Mouse (Mus musculus) T-helper 17 cell (primary cell): ENCODE results near the gene Sh3d19.

Source experiments
- in situ Hi-C, 2 experiments: fragments of 300-600 bp; cut with MboI, MseI; formaldehyde crosslinking; loops; 1 replicate in 1 of 2; 2 replicates in 1 of 2; pipeline ENCODE4 v1.15.1; 2025; ENCODE audit warnings: high pct_unique_total_duplicates in 2 of 2

Sh3d19 gene

DNA sequence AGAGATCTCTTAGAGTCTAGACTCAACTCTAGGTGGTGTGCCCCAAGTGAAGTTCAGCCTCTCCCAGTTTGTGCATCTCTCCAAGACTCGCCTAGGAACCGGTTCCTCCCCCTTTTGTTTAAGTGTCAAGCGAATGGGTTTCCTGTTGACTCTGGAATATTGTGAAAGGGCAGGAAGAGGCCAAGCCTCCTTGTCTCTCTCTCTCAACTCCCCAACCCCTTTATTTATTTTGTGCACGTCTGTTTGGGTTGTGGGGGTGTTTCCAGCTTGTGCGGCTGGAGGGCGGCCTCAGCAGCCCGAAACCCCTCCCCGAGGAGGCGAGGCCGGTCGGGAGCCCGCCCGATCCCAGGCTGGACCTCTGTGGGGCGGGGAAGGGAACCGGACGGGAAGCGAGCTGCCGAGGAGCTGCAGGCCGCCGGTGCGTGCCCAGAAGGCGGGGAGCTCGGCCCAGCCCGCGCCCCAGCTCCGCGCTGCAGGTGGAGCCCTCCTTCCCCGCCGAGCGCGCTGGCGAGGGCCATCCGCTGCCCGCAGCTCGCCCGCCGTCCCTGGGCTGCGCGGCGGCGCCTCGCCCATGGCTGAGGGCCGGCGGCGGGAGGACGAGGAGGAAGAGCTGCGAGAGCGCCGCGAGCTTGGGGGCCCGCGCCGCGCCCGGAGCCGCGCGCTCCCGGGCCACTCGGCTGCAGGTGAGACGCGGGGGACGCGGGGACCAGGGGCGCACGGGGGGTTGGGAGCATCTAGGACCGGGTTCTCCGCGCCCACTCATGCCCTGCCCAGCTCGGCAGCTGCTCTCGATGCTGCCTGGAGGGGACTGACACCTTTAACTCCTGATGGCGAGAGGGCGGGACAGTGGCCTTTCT lies at the start of gene Sh3d19:
Gene Sh3d19 (plus strand): TSS at position 368 of the 857 bp plus-strand sequence.
- in situ Hi-C loops, result no loop called here

DNA sequence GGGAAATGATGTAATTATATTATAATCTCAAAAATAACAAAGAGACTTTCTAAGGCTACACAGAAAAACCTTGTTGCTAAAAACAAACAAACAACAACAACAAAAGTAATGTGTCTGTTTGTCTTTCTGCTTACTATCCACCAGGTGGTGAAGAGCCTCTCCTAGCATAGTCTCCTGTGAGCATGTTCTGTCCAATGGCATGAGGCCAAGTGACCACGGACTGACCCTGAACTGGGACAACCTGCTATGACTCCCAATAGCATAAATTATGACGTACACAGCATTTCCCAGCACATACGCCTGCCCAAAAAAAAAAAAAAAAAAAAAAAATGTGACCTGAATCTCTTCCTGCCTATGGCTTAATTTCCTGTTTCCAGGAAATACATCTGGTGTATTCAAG lies 48.6 kb upstream of the Sh3d19 start:
- in situ Hi-C loops, result loop anchor here in 1 of 2 experiments (5.0 to 10.0 kb wide), 2 partner anchors 192 to 215 kb away; no protein-coding TSS in a partner anchor

DNA sequence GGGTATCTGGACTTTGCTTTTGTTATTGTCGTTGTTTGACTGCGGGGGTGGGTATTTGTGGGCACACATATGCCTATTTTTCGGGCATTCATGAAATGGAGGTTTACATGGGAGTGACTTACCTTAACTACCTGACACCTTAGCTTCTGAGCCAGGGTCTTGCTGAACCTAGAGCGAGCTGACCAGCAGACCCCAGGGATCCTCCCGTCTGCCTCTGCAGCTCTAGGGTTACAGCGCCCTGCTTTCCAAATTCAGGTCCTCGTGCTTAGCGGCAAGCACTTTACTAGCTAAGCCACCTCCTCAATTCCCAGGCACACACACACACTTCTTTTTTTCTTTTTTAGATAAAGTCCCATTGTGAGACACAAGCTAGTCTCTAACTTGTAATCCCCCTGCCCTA lies 47.6 kb upstream of the Sh3d19 start:
- in situ Hi-C loops, result loop anchor here in 1 of 2 experiments (5.0 to 10.0 kb wide), 2 partner anchors 191 to 216 kb away; no protein-coding TSS in a partner anchor

DNA sequence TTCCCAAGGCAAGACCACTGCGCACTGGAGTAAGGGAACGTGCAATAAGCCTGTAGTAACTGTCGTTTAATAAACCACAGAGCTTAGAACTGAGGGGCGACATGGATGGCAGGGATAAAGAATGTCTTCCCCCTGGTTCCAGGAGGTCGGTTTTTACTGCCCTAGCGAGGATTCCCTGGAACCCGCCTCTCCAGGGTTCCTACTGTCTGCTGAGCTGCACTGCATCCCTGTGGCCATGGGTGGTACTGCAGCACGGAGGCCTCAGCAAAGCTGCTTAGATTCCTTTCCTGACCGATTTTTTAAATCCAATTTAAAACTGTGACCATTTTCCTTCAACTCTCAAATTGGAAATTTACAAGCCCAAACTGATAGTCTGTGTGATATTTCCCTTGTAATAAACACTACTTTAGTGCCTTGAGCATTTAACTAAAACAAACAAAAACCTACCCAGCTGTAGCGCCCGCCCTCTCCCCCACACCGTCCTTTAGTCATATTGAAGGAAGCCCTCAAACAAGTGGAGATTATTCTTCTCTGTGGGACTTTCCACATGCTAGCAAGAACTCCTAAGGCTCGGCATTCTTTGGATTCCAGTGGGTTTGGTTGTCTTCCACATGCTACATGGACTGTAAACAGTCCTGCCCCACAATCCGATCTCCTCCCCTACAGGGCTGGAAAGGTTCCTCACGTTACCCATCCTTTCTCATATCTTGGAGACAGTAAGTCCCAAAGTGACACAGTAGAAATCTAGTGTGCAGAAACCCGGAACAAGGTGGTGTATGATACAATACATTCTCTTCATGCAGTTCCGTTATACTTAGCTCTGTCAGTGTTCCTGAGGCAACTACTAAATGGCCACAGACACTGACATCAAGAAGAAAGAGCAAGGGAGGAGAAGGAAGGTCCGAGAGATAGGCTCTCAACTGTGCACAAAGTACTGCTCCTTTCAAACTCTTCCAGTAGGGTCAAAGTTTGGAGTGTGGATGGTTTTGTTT lies 46.7 kb upstream of the Sh3d19 start:
- in situ Hi-C loops, result loop anchor here in 1 of 2 experiments (5.0 to 10.0 kb wide), 2 partner anchors 191 to 217 kb away; no protein-coding TSS in a partner anchor

DNA sequence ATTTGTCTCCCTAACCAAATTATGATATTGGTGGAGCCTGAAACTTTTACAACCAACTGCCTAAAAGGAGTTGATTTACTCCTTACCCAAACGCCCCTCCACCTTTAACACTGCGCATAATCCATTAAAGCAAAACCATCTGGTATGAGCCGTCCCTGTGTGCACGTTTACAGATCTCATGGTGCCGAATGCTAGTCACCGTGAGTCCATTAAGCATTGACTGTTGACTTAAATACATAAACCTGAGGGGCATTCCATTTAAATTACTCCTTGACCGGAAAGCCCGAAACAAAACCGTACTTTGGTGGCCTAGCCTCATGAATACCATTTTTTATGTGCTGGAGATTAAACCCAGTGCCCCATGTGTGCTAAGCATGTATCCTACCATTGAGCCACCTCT lies 43.6 kb upstream of the Sh3d19 start:
- in situ Hi-C loops, result loop anchor here in 1 of 2 experiments (10.0 kb wide), 1 partner anchor 188 kb away; no protein-coding TSS in a partner anchor

DNA sequence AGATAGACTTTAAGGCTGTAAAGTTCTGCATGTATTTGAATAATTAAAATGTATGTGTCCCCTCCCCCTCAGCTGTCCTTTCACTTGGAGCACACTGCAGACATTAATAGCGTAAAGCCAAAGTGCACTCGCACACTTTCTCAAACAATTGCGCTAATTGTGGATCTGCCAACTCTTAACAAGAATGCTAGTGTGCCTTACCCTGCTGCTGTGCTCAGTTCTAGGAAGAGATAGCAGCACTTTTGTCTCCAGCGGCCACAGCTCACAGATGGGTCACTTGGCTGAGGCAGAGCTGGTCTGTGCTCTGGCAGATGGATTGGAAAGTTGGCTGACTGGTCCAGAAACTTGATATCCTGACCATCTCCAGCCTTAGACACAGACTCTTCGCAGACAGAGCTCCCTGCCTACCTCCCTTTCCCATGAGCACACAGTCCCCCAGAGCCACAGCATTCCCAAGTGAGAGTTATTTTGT lies 42.7 kb upstream of the Sh3d19 start:
- in situ Hi-C loops, result loop anchor here in 1 of 2 experiments (10.0 kb wide), 1 partner anchor 187 kb away; no protein-coding TSS in a partner anchor

DNA sequence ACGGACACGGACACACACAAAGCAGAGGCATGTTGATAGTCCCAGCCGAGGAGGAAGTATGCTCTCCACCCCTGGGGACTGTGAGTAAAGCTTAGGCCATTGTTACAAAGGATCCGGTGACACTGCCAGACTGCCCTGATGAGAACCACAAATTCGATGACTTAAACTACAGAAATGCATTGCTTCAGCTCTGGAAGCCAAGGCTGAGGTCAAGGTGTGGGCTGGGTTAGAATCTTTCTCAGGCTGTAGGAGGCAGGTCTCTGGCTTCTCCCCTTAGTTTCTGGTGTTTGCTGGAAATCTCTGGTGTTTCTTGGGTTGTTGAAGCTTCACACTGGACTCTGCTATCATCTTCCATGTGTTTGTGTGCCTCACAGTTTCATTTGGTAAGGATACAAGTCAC lies 41.2 kb upstream of the Sh3d19 start:
- in situ Hi-C loops, result loop anchor here in 1 of 2 experiments (10.0 kb wide), 1 partner anchor 185 kb away; no protein-coding TSS in a partner anchor

DNA sequence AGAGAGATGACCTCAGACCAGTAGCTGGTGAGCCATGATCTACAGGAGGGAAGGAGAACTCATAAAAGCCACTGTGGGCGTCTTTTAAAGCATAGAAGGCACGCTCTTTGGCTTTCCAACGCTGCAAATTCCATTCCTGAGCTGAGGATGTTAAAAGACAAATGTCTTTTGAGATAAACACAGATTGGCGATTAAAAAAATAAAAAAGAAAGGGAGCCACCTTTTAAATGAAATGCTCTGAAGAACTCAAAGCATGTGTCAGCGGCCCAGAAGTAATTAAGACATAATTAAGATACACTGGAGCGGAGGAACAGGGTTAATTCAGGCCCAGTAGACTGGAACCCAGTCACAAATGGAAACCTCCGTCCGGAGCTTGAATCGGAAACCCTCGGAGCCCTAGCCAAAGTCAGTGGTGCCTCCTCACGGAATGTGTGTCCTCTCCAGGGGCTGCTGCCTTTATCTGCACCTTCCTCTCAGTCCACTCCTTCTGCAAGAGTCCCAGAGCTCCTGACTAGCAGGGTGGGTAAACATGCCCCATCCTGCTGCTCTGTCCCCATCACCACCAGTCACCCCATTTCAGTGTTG lies 40.1 kb upstream of the Sh3d19 start:
- in situ Hi-C loops, result no loop called here

DNA sequence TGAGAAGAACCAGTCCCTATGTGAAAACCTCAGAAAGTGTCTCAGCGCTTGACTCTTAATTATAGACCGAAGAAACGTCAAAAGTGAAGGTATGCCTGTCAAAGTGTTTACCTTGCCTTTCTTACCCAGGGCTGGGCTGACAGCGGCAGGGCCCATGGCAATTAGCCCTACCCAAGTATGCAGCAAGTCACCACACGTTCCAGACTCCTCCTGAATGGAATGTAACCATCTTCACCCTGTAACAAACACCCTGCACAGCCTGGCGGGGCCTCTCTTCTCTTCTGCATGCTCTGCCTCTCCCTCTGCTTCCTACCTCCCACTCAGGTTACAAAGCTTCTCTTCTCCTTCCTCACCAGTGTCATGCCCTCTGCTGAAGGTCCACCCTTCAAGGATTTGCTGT lies 39.0 kb upstream of the Sh3d19 start:
- in situ Hi-C loops, result no loop called here

DNA sequence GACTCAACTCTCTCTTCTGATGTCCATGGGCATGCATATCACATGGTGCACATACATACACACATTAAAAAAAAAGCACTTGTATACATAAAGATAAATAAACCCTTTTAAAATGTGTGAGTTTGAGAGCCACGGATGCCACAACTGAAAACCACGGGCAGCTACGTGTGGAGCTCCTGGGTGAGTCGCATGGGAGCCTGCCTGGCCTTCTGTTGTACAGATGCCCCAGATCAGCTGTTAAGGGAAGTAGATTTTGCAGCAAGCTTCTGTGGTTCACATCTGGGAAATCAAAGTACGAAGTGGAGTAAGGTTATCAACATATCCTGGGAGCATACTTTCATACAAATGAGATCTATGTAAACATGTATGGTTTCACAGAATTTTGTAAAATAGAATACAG lies 37.3 kb upstream of the Sh3d19 start:
- in situ Hi-C loops, result no loop called here

DNA sequence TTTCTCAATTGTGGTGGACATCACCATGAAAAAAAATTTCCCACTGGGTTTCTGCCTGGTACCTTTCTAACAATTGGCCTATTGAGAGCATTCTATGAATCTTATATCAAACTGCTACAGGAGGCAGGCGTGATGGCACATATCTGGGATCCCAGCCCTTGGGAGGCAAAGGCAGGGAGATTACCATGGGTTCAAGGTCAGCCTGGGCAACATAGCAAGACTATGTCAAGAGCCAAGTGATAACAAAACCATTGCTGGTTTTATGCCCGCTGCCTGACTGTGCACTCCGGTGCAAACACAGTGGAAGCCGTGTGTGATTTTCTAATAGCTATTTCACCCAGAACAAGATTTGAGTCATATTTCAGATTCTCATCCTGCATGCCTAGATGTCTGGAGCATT lies 20.0 kb upstream of the Sh3d19 start:
- in situ Hi-C loops, result no loop called here

DNA sequence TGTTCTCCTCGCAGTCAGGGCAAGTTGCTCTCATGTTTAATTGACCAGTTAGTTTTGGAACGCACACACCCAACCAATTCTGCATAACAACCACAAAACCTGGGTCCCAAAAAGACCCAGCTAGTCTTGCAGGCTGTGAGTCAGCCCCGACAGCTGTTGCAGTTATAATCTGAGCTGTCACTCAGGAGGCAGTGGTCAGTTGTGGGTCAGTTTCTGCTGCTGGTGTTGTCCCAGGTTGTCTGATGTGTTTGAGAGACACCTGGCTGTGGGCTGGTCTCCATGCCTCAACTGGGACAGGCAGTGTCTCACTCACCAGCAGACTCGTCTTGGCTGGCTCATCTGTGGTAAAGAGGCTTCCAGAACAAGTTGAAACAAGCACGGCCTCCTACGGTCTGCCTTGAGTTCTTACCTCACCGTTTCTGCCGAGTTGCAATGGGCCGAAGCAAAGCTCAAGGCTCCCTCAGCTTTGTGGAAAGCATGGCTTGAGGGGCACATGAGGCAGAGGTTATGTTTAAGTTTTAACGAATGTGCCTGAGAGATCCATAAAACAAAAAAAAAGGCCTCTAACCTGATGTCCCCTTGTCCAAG lies 18.1 kb upstream of the Sh3d19 start:
- in situ Hi-C loops, result no loop called here

DNA sequence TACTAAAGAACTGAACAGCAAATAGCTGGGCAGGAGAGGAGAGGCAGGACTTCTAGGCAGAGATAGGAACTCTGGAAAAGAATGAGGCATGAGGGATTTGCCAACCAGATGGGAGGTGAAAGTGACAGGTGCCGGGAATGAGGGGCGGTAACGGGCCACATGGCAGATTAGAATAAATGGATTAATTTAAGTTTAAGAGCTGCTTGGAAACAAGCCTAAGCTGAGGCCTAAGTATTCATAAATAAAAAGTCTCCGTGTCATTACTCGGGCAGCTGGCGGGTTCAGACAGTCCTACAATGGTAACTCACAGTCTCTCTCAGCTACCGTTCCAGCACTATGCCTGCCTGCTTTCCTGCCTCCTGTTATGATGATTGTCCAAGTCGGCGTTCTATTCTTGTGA lies 15.6 kb upstream of the Sh3d19 start:
- in situ Hi-C loops, result no loop called here

DNA sequence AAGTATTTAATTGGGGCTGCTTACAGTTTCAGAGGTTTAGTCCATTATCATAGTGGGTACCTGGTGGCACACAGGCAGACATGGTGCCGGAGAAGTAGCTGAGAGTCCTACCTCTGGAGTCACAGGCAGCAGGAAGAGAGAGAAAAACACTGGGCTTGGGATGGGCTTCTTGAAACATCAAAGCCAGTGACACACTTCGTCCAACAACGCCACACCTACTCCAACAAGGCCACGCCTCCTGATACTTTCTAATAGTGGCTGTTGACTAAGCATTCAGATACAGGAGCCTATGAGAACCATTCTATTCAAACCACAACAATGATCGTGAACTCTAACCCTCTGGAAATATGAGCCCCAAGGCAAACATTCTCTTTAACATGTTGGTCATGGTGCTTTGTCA lies 15.2 kb upstream of the Sh3d19 start:
- in situ Hi-C loops, result no loop called here

DNA sequence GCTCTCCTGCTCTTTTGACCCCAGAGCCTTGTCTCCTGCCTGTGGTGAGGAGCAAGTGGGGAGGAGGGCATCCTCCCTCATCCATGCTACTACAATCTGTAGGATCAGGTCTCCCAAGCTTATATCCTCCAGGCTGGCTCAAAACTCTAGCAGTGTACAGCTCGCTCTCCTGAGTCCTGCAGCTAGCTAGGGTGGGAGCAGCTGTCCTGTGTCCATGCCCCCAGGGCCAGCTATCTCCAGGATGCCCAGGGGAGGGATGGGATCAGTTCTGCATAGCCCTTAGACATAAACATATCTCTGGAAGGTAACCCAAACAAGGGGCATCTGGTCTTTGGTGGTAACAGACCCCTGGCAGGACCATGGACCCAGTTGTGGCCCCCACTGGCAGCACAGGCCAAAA lies 11.2 kb upstream of the Sh3d19 start:
- in situ Hi-C loops, result no loop called here

DNA sequence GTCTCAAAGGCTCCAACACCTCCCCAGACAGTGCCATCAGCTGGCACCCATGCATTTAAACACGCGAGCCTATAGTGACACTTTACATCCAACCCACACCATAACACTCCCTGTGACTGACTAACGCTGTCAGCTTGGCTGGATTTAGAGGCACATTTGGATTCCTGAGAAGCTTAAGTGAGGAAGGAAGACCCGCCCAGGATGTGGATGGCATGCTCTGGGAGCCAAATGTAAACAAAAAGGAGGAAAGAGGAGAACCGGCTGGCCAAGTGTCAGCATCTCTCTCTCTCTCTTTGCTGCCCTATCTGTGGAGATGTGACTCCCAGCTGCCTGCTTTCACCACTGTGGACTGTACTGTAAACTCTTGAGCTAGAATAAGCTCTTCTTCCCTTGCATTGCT lies 9.8 kb upstream of the Sh3d19 start:
- in situ Hi-C loops, result no loop called here

DNA sequence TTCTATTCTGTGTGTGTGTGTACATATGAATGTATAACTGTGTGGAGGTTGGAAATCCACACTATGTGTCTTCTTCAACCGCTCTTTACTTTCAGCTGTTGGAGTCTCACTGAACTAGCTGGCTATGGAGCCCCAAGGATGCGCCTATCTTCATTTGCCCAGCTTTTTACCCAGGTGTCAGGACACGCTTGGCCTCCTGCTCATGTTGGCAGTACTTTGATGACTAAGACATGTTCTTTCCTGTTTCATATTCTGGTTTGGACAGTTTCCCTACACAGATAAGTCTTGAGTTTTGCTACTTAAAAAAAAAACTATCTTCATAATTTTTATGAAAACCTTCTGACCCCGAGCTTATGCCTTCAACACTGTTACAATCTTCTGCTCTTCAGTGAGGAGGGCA lies 5.4 kb upstream of the Sh3d19 start:
- in situ Hi-C loops, result no loop called here

DNA sequence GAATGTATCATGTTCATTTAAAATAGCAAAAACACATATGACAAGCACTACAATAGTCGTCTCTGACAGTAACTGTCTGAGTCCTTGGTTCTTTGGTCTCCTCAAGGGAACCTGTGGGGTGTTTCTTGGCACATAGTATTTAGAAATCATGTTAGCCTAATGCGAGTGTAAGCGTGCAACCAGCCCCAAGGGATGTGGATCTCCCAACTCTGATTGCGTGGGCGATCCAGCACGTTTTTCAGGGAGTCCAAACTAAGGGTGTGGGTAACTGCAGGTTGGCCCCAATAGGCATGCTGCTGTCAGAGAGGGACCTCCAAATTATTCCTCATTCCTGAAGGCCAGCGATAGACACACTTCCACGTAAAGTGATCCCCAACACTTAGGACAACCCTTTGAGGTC lies 1.9 kb upstream of the Sh3d19 start:
- in situ Hi-C loops, result no loop called here

DNA sequence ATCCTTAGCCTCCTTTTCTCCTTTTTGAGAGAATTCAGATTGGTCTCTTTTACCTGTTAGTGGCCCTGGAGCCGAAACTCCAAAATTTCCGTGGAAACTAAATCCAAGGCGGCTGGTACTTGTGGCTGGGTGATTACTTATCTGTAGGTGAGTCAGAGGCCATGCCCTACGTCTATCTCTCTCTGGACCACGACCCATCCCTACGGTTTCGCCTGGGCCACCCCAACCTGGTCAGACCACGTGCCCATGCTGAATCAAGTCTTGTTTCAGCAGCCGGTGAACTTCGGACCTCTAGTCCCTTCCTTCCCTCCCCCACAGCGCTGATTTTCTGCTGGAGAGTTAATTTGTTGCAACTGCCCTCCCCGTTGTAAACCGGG lies 678 bp downstream of the Sh3d19 start:
- in situ Hi-C loops, result no loop called here

DNA sequence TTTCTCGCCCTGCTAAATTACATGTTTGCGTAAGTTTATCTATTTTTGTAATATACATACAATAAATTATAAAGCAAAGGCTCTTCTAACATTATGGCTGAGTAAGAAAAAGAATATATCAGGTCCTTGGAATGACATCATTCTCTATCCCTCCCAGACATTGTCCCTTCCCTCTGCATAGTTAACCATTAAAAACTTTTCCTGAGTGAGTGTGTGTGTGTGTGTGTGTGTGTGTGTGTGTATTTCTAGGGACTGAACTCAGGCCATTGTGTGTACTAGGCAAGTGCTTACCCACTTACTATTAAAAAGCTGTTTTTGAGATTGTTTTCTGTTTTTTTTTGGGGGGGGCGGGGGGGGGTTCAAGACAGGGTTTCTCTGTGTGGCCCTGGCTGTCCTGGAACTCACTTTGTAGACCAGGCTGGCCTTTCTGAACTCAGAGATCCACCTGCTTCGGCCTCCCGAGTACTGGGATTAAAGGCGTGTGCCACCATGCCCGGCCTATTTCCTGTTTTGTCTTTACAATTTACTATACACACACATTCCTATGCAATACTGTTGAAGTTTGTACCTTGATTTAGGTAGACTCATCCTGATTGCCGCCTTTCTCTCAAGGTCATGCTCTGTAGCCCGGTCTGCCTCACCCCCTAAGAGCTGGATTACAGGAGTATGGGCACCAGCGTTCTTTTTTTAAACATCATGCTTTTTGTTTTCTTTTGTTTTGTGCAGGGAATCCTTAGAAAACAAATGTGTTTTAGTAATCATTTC lies 2.6 kb downstream of the Sh3d19 start:
- in situ Hi-C loops, result no loop called here
